Mouse (Mus musculus): ENCODE data around the gene Pkp1. TPM values are rescaled to one million over a fixed set of nuclear protein-coding genes. Genes with fewer than 3 reads are reported as not detected.

The Pkp1 gene
- total RNA-seq, 2 experiments from 2014 or later: 0.23 TPM; not detected in 1

- intact Hi-C loops (cut with DNase I): no loop called here
- no peak for DNase-seq
Measured at GRCm38 (mm10) chr1:135838626-135839025, 80.4 kb downstream of the Pkp1 start.

DNA sequence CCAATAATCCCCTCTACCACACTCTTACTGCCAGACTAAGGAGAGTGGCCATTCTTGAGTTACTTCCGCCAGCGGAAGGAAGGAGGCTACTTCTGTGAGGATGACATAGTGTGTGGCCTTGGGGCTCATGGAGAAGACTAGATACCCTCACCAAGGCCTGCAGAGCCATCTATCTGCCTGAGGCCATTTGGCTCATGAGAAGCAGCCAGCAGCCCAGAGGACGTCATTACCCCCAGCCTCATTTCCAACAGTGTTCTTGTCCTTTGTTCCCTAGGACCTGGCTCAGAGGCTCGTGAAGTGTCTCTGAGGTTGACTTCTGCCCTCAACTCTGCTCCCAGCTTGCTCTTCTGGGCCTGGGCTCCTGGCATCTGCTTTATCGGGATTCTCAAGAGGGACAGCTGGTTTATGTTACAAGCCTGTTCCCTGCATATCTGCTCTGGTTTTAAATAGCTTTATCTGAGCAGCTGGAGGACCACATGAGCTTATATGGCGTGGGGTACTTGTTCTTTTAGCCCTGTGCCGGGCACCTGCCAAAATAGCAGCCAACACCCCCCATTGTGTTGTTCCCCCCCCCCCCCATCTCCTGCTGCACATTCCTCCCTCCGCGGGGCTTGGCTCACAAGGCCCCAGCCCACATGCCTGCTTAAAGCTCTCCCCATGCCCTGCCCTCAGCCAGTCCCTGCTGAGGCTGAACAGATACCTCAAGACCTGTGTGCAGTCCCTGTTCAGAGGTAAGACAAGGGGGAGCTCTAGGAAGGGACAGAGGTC is 83.1 kb downstream of the Pkp1 start, which contains the start of gene Tnnt2:
Gene Tnnt2, plus strand, starts transcription at position 639 of the 768 bp plus-strand sequence.
- intact Hi-C loops (cut with DNase I): no loop called here
- DNase-seq: no peak

GRCm38 (mm10) chr1:135834983-135835382 is 84.0 kb downstream of the Pkp1 start:
- no peak for DNase-seq
- intact Hi-C loops (cut with DNase I): no loop called here

DNA sequence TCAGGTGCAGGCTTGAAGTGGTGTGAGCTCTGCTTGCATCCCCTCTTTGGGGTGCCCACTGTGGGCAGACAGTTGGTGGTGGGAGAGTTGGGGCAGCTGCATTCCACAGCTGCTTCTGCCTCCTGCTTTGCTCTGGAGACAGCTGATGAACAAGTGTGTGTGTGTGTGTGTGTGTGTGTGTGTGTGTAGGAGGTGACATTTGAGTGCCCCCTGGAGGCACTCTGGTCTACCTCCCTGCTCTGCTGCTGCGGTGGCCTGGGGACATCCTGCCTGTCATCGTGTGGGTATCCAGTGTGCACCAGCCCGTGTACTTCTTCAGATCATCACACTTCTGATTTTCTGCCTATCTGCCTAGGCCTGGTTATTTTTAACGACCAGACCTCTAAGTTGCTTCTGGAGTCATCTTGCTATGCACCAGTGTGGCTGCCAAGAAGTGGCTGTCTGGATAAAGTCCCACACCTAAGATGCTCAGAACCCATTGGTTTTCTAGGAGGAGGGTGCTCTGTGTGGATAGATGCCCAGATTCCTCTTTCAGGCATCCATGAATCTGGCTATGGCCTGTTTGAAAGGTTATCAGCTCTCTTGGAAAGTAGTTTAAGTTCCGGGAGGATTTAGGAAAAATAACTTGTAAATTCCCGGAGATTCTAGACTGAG is 84.7 kb downstream of the Pkp1 start:
- intact Hi-C loops (cut with DNase I): no loop called here
- no peak for DNase-seq

GRCm38 (mm10) chr1:135828918-135829317 is 90.1 kb downstream of the Pkp1 start:
- intact Hi-C loops (cut with DNase I): loop anchor here (2.0 kb wide), 1 partner anchor 18 kb away; no protein-coding TSS in a partner anchor
- DNase-seq: no peak

GRCm38 (mm10) chr1:135821780-135822179 is 97.2 kb downstream of the Pkp1 start:
- intact Hi-C loops (cut with DNase I): no loop called here
- DNase-seq: no peak

Other genes starting within 250 kb of the Pkp1 start
- 10 to 100 TPM; 18.1 to 22.8 TPM for gene Csrp1, start 199.1 kb downstream of the Pkp1 start, total RNA-seq (2021)
- 100 to 1,000 TPM; 108 to 122 TPM for gene Phlda3, start 153.1 kb downstream of the Pkp1 start, total RNA-seq (2021)
- 100 to 1,000 TPM in 1 of 2 experiments, 10 to 100 TPM in 1; 69.4 to 433 TPM for gene Tnni1, start 139.8 kb downstream of the Pkp1 start, total RNA-seq (2021)
- not detected for gene Lad1, start 100.6 kb downstream of the Pkp1 start, total RNA-seq (2021)
- gene Tnnt2, start 82.9 kb downstream of the Pkp1 start, total RNA-seq (2021): 1 to 10 TPM; 2.9 to 5.4 TPM
- gene Igfn1, start 87.1 kb upstream of the Pkp1 start, total RNA-seq (2021): 10 to 100 TPM; 21.5 to 36.2 TPM
- gene Tmem9, start 88.9 kb upstream of the Pkp1 start, total RNA-seq (2021): 1 to 10 TPM; 5.4 to 7.8 TPM
- gene Ascl5, start 131.6 kb upstream of the Pkp1 start, total RNA-seq (2021): not detected
- 100 to 1,000 TPM; 697 to 835 TPM for gene Cacna1s, start 133.5 kb upstream of the Pkp1 start, total RNA-seq (2021)
- 1 to 10 TPM in 1 of 2 experiments, under 1 TPM in 1; 0.62 to 1.1 TPM for gene Kif21b, start 212.2 kb upstream of the Pkp1 start, total RNA-seq (2021)

Measured in gastrocnemius, postnatal 36 days (tissue).